Mouse (Mus musculus) kidney, postnatal 10 days (tissue): ENCODE data around the gene Lhcgr.
"Not testable (repeated sequence)": the region's sequence is repeated elsewhere in the genome, so short reads cannot be mapped to it uniquely, and the experiment has no call there.

Experiments
- DNase-seq: peaks from one replicate; pipeline ENCODE4 v3.0.0; 2021; ENCODE audit warnings: mixed read lengths

Gene Lhcgr

GRCm38 (mm10) chr17:88791440-88792152 lies at the start of gene Lhcgr:
Gene Lhcgr, minus strand, starts transcription at chr17:88791990.
- DNase-seq = peak; percentile 13

- no peak for DNase-seq
Measured at GRCm38 (mm10) chr17:88817601-88818000, 25.8 kb upstream of the Lhcgr start.

GRCm38 (mm10) chr17:88812943-88813342 lies 21.2 kb upstream of the Lhcgr start:
- not testable (repeated sequence) for DNase-seq

GRCm38 (mm10) chr17:88810807-88811206 lies 19.0 kb upstream of the Lhcgr start:
- DNase-seq = no peak

- DNase-seq = no peak
Measured at GRCm38 (mm10) chr17:88806421-88806820, 14.6 kb upstream of the Lhcgr start.

GRCm38 (mm10) chr17:88803441-88803840 lies 11.7 kb upstream of the Lhcgr start:
- DNase-seq = no peak

- DNase-seq = no peak
Measured at GRCm38 (mm10) chr17:88790680-88791079, 1.1 kb downstream of the Lhcgr start.

- no peak for DNase-seq
Measured at GRCm38 (mm10) chr17:88788392-88788791, 3.4 kb downstream of the Lhcgr start.

GRCm38 (mm10) chr17:88786881-88787280 lies 4.9 kb downstream of the Lhcgr start:
- DNase-seq = no peak

- DNase-seq = no peak
Measured at GRCm38 (mm10) chr17:88786385-88786784, 5.4 kb downstream of the Lhcgr start.

GRCm38 (mm10) chr17:88779148-88779547 lies 12.6 kb downstream of the Lhcgr start:
- no peak for DNase-seq

- DNase-seq = no peak
Measured at GRCm38 (mm10) chr17:88774103-88774526, 17.7 kb downstream of the Lhcgr start.

GRCm38 (mm10) chr17:88770081-88770480 lies 21.7 kb downstream of the Lhcgr start:
- no peak for DNase-seq

GRCm38 (mm10) chr17:88769283-88769859 lies 22.4 kb downstream of the Lhcgr start:
- DNase-seq = no peak

- DNase-seq = no peak
Measured at GRCm38 (mm10) chr17:88766857-88767256, 24.9 kb downstream of the Lhcgr start.

- no peak for DNase-seq
Measured at GRCm38 (mm10) chr17:88764136-88764485, 27.7 kb downstream of the Lhcgr start.

- DNase-seq = no peak
Measured at GRCm38 (mm10) chr17:88763396-88764135, 28.2 kb downstream of the Lhcgr start.

GRCm38 (mm10) chr17:88758003-88758437 lies 33.8 kb downstream of the Lhcgr start:
- no peak for DNase-seq

GRCm38 (mm10) chr17:88755776-88756175 lies 36.0 kb downstream of the Lhcgr start:
- no peak for DNase-seq

- DNase-seq = no peak
Measured at GRCm38 (mm10) chr17:88753472-88753857, 38.3 kb downstream of the Lhcgr start.

- DNase-seq = peak; percentile 61
Measured at GRCm38 (mm10) chr17:88752827-88753471, 38.8 kb downstream of the Lhcgr start.

- DNase-seq = no peak
Measured at GRCm38 (mm10) chr17:88749646-88750045, 42.1 kb downstream of the Lhcgr start.

- DNase-seq = no peak
Measured at GRCm38 (mm10) chr17:88706231-88706649, 85.5 kb downstream of the Lhcgr start.
